Mouse (Mus musculus) megakaryocyte, embryonic 14.5 days (primary cell): Measurements from ENCODE around the gene Prkd2.

Experiments used
- FLI1 ChIP-seq: IDR thresholded peaks from 2 replicates; pipeline ENCODE4 v1.6.1; 2012; ENCODE audit warnings: low read length, inconsistent platforms, mixed read lengths
- GATA1 ChIP-seq: IDR thresholded peaks from 3 replicates; pipeline ENCODE4 v1.6.1; 2012; ENCODE audit warnings: mixed read lengths, low read length, inconsistent platforms, borderline replicate concordance

GRCm38 (mm10) chr7:16811649-16812070 is 31.0 kb upstream of the Prkd2 start:
- TF ChIP-seq GATA1: no peak
- TF ChIP-seq FLI1: no peak
